Mouse (Mus musculus) brain, adult 2 months (tissue): ENCODE measurements around the gene Rpgrip1l.

Experiments
- DNase-seq: peaks from one replicate; pipeline ENCODE4 v3.0.0; 2011; ENCODE audit warnings: low read depth, low spot score

Gene Rpgrip1l

DNA sequence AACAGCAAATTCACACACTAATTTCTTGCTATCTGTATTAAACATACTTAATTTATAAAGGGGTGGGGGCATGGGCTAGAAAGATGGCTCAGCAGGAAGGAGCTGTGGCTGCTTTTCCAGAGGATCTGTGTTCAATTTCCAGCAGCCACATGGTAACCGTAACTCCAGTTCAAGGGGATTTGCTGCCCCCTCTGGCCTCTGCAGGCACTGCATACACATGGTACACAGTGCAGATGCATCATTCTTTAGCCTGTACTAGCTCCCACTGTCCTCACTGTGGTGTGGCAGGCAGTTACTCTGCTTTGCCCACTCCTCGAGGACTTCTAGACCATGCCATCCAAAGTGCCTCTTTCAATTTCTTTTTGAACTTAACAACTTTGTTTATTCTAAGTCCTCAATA, 36.7 kb downstream of the Rpgrip1l start:
- DNase-seq, result no peak

DNA sequence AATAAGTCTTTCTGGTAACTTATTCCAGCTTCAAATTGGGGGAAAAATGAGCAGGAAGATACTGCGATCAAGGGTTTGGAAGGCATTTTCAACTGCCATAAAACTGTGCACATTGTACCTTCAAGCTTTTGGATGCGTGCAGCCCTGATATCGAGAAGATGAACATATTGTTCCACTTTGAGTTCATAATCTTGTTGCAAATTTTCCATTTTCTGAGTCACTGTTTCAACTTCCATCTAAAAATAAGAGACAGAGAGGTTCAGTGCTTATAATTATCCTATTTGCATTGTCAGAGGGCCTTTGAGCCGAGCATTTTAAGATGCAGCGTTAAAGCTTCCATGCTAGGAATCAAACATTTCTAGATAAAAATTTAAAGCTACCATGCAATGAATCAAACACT, 39.6 kb downstream of the Rpgrip1l start:
- peak; percentile 72 for DNase-seq

DNA sequence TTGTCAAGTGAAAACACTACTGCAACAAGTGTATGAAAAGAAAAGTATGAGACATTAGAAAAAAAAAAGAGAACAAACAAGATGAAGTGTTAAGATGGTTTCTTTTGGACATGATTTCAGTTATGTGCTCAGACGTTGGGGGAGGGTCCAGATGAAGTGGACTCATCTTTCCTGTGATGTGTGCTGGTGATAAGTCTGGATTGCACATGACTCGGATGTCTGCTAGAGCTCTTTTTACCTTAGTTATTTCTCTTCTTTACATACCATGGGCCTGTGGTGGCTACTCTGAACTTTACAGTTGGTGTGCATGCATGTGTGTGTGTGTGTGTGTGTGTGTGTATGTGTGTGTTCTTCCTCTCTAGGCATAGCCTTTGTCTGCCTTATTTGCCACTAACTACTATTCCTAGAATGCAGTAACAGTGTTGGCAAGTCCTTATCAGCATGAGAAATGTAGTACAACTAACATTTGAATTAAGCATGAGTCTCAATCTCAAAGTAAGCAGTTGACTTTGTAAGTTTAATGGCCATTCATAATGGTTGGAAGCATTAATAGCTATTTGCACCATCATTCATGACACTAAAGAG, 43.6 kb downstream of the Rpgrip1l start:
- no peak for DNase-seq

DNA sequence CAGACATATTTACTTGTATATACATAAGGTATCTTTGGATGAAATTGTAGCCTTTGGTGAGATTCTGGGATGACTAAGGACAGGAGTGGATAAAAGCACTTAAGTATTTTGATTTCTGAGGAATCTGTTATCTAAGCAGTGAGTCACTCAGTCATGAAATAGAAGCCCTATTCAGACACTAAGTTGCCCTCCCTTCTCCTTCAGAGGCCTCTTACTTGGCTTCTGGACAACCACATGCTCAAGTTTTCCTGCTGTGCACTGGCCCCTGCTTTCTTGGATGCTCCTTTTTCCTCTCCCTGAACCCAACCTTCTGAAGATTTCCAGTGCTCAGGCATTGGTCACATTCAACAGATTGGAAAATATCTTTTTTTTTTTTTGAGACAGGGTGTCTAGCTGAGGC, 48.5 kb downstream of the Rpgrip1l start:
- DNase-seq, result no peak

DNA sequence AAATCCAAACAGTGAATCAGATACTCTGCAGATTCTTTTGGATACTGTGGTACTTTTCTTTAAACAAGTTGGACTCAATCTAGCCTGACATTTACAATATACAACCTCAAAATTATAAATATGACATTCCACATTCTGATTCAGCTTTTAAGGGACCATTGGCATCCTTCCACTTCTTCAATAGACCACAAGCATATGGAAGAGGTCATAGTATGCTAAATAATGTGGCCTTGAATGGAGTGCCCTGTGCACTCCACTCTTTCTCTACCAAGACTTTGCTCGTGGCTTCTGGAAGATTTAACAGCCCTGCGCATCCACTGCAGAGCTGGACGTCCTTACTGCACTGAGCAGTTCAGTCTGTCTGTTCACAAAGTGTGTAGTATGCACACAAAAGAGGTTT, 49.1 kb downstream of the Rpgrip1l start:
- DNase-seq, result no peak

DNA sequence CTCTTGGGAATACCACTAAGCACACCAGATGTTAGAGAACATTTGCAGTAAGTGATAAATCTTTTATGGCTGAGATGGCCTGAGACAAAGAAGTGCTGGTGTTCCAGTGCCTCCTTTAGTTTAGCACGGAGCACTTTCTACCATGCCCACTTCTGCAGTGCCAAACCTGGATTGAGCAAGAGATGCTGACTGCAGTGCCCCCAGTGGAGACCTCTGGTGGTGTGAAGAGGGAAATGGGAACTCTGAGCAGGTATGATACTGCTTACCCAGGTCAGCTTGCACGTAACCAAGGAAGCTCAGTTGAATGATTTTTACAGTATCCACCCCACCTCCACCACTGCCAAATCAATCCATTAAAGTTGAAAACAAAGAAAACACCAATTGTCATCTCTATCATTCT, 51.5 kb downstream of the Rpgrip1l start:
- no peak for DNase-seq

DNA sequence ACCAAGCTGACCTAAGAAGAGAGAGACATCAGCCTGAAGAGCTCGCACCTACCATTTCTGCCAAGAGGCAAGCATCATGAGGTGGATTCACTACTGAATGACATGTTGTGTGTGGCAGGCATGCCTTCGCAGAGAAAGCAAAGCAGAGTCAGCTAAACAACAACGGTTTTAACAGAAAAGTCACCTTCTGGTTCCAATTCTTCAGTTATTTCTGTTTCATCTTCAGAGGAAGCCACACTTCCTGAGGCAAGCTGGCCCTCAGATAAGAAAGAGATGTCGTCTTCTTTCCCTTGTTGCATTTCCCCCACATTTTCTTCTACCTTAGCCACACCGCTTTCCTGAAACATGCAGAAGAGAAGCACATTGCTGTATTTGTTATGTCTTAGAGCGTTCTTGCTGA, 62.1 kb downstream of the Rpgrip1l start:
- DNase-seq, result no peak

DNA sequence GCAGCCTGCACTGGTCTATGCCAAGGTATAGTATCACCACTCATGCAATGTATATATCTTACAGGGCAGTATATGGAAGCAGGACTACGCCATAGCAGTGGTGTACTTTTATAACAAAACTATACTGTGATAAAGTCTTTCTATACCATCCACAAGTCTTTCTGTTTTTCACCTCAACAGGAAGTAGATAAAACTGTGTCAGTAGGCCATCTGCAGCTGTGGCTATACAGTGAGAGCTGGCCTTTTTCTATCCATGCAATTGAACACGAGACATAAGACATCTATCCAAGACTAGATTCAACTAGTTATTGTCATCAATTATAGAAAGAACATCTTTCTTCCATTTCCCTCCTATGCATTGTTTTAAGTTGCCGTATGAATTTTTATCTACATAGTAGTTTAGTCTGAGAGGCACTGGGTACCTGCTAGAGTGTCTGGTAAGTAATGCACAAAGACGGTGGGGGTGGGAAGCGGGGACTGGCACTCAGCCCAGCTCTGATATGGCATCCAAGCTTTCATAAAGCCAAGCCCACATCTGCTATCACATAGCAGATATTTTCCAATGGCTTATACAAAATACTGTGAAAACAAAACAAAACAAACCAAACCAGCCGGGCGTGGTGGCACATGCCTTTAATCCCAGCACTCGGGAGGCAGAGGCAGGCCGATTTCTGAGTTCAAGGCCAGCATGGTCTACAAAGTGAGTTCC, 63.1 kb downstream of the Rpgrip1l start:
- DNase-seq, result peak; percentile 42

DNA sequence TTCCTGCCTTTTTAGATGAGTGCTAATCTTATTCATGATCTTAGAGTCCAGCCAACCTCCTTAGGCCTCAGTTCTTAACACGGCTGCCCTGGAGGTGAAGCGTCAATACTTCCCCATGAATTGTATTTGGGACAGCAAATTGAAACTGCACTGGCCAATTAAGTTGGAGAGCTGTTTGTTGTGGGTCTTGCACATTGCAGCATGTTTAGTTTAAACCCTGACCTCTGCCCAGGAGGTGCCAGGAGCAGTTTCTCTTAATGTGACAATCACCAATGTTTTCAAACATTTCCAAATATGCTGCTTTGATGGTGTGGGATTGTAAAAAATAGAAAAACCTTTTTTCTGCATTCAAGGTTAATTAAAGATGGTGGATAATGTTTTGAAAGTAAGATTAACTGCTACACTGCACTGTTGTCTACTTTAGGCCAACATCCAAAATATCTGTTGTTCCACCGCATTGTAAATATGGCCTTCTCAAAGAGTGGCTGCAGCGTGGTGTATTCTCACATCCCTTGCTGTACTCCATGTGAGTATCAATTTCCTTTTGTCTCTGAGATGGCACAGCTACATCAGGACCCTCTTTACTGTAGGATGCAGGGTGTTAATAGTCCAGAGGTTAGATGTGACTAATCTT, 67.1 kb downstream of the Rpgrip1l start:
- no peak for DNase-seq

DNA sequence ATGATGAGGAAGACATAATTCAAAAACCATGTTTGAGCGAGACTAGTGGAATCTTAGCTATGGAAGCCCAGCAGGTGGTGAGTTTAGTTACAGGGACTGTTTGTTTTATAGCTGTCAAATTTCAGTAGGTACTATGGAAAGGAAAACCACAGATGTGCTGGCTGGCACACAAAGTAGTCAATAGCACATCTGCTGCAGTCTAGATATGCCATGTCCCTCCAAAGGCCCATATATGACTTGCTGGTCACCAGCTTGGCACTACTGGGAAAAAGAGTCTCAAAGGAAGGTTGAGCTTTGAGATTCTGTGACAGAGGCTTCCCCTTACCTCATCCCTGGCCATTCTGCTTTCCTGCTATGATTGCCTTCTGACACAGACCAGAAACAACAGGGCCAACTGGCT, 70.3 kb downstream of the Rpgrip1l start:
- no peak for DNase-seq

DNA sequence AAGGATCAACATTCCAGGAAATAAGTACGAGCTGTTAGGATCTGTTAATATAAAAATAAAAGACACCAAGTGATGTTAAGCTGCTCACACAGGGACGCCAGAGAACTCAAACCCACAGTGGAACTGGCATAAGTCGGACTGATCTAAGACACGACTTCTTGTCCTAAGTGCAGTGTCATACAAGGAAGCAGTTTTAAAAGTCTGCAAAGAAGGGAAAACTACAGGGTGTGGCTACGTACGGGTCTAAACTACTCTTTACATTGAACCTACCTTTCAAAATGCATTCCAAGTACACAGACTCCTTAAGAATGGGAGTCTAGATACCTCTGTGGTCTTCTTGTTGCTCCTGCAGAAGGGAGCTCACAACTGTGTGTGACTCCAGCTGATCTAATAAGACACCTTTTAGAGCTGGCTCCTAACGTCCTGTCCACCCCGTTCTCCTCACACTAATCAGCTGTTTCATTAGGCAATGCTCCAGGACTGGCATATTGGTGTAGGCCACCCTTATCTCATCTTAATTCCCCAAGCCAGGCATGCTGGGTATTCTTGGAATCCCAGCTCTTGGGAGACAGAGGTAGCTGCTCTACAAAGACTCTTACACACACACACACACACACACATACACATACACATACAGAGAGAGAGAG, 71.1 kb downstream of the Rpgrip1l start:
- no peak for DNase-seq

DNA sequence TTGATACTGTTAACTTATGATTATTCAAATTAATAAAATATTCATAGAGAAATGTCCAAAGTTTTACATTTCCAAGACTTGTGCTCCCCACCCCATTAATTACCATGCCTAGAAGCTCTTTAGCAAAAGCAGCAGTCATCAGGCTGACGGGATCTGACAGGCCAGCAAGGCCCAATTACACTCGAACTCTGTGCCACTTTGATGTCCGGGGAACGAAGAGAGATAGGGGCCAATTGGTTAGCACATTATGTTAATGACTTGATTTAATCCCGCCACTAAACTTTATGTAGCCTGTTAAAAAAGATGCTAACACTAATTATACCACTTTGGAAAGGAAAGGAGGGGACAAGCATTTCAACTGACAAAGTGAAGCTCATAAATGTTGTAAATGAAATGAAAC, 71.7 kb downstream of the Rpgrip1l start:
- no peak for DNase-seq

DNA sequence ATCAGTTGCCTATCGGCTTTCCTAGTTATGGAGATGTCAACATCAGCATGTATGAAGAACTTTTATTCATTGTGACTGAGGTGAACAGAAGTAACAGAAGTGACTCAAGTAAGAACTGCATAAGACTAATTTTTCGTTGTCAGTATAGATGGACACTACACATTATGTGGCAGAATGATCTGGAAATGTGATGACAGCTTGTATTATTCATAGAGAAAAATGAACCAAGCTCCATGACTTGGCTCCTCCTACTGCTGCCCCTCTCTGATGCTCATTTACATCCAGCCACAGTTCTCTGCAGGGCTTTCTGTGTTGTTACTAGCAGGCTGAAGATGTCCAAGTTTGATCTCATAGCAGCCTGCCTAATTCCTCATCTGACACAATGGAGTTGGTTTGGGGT, 75.9 kb downstream of the Rpgrip1l start:
- no peak for DNase-seq

DNA sequence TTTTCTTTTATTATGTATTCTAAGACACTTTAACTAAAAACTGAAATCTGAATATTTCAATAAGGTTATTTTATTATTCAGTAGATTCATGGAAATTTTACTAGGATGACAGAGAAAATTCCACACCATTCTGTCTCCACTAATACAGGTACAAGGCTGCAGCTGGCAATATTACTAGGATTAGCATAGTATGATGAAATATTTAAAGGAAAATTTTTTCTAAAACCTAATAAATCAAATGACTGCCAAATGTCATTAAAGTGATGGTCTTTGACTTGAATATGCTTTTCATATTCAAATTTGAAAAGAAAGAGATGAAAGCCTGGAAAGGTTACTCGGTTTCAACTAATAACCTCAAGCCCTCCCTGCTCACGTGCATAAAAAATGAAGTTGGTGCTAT, 79.0 kb downstream of the Rpgrip1l start:
- no peak for DNase-seq

DNA sequence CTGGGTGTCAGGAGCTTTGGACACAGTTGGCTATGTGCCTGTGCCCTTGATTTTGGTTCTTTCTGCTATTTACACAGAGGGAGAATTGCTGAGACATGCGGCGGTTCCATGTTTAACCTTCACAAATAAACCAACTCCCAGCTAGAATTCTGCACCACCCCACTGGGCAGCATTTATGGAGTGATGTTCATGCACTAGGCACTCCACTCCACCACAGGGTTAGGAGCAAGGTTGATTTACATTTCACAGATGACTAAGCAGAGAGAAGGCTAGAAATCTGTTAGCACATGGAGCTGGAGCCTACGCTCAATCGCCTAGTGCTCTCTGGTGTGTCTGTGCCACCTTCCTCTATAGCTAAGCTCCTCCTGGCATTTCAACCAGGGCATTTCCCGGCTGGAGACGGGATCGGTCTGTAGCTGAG, 85.6 kb downstream of the Rpgrip1l start:
- peak; percentile 82 for DNase-seq

DNA sequence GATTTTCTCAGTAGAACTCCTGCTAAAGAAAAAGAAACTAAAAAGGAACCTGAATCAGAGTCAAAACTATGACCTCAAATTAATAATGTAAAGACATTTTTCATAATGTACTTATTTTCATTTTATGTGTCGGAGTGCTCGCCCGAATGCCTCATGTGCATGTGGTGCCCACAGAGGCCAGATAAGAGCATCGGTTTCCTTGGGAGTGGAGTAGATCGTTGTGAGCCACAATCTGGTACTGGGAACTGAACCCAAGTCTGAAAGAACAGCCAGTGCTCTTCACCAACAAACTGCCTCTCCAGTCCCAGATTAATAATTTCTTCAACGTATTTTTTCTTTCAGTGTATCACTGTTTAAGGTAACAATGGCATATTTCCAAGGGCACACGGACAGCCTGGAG, 88.8 kb downstream of the Rpgrip1l start:
- DNase-seq, result no peak

DNA sequence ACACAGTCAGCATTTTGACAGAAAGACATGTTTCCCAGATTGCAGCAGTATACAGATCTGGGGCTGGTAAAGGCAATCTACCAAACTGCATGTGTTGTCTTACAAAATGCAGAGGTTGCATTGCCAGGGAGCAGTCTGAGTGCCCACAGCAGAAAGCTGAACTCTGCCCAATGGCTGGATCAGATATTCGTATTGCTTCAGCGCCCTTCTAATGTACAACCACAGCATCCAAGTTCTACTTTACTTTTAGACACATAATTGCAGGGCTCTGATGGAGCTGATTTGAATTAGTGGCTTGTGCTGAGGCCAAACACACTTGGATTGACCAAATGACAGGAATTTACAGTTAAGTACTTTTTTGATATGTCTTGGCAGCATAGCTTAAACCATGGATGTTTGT, 91.2 kb downstream of the Rpgrip1l start:
- no peak for DNase-seq

DNA sequence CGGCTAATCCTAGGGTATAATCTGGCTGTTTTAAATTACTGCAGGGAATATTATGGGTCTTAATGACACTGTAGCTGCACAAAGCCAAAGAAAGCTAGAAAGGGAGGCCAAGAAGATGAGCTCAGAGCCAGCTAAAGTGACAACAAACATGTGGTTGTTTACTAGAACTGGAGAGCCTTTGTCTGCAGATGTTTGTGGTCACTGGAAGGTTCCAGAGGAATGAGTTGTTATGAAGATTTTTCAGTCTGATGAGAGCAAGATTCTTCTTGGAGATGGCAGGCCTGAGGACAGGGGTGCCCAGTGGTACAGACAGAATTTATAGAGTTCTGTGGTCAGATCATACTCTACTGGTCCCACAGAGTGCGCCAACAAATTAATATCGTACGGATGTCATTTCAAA, 94.8 kb downstream of the Rpgrip1l start:
- peak; percentile 67 for DNase-seq

DNA sequence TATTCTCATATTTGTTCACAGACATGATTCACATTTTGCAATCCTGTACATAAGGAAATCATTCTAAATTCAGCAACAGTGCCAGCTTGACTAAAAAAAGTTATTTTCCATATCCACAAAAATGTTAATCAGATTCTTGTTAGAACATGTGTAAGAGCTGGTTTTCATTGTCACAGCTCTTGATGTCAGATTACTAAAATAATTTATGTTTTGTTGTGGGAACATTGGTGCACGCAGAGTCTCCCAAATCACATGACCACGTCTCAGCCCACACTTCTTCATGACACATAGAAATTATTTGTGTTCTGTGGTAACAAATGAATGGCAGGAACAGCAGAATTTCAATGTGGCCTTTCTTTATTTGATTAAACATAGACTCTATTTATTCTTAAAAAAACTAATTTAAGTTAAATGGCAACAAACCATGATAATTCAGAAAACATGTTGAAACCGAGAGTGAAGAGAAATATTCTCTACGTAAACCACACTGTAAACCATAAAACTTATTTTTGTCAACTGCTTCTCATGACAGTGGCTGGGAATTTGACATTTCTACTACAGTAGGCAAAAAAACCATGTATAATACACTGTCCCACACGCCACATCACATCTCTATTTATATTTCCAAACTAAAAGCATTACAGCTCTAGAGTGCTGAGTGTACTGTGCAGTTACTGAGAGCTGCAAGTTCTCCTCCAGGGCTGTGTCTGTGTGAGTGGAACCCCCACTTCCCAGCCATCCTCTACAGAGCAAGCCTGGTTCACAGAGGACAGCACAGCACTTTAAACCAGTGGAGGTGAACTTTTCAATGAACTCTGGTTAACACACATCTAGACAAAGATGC, 95.8 kb downstream of the Rpgrip1l start:
- DNase-seq, result peak; percentile 36

DNA sequence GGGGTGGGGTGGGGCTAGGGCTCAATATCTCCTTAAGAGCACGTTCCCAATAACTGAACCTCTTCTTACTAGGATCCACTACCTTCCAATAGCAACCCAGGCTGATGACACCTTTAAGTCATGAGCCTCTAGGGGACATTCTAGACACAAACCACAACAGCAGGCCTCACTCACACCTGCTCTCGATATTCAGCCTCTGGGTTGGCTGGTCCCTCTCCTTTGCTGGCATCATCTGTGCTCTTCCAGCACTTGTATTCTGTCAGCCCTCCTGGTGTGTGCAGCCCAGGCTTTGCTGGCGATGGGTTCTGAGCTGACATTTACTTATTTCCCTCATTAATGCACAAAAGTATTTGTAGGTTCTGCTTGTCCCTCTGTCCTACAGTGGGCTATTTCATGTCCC, 98.8 kb downstream of the Rpgrip1l start:
- DNase-seq, result no peak

DNA sequence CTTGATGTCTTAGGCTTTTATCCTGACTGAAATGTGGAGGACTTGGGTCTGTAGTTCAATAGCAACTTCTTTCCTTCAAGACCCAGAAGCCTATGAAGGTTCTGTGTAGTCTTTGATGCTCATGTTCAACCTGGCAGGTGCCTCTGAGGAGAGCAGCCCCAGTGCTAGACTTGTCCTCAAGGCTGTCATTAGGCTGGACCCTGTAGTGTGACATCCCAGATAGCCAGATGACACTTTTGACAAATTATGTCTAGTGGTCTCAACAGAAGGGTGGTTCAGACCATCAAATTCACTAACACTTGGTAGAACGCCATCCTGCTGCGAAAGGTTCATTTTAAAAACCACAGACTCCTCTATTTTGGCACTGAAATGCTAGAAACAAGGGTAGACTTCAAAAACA, 100.1 kb downstream of the Rpgrip1l start:
- no peak for DNase-seq

DNA sequence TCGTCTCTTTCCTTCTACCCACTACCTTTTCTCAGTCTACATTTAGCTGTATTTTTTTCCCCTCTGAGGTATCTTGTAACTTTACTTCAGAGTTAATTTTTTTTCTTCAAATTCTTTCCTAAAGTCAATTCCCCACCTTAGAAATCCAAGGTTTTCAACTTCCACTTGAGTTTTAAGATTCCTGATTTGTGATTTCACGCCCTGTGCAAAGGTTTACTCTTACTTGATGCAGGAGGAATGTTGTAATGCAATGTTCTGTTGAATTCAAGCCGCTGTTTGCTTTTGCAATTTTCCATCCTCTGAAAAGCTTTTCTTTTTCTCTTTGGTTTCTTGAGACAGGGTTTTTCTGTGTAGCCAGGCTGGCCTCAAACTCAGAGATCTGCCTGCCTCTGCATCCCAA, 103.4 kb downstream of the Rpgrip1l start:
- no peak for DNase-seq
